Mouse (Mus musculus) right cerebral cortex, postnatal 25 days (tissue): ENCODE data around the gene Tmem255a.
A peak's percentile ranks its signal among the peaks of the same experiment; 100 is the strongest.

Experiments
- DNase-seq: peaks from one replicate; pipeline ENCODE4 v3.0.0; 2022

The Tmem255a gene

GRCm38 (mm10) chrX:38251851-38252571, at the start of gene Tmem255a:
Gene Tmem255a (minus strand): TSS chrX:38252439.
- DNase-seq: peak; percentile 9

GRCm38 (mm10) chrX:38259610-38260009, 7.4 kb upstream of the Tmem255a start:
- DNase-seq: no peak

- DNase-seq: peak; percentile 8
These were observed 1.8 kb downstream of the Tmem255a start for GRCm38 (mm10) chrX:38250352-38250950.

- peak; percentile 12 for DNase-seq
These were observed 2.4 kb downstream of the Tmem255a start for GRCm38 (mm10) chrX:38249640-38250351.

GRCm38 (mm10) chrX:38247601-38248000, 4.6 kb downstream of the Tmem255a start:
- DNase-seq: no peak

GRCm38 (mm10) chrX:38247108-38247507, 5.1 kb downstream of the Tmem255a start:
- no peak for DNase-seq

GRCm38 (mm10) chrX:38237731-38238130, 14.5 kb downstream of the Tmem255a start:
- DNase-seq: no peak

- DNase-seq: no peak
These were observed 22.4 kb downstream of the Tmem255a start for GRCm38 (mm10) chrX:38229888-38230287.

- no peak for DNase-seq
These were observed 29.5 kb downstream of the Tmem255a start for GRCm38 (mm10) chrX:38222757-38223156.

GRCm38 (mm10) chrX:38217676-38217991, 34.6 kb downstream of the Tmem255a start:
- no peak for DNase-seq

GRCm38 (mm10) chrX:38216986-38217675, 35.1 kb downstream of the Tmem255a start:
- no peak for DNase-seq

- no peak for DNase-seq
These were observed 44.8 kb downstream of the Tmem255a start for GRCm38 (mm10) chrX:38207392-38207791.

GRCm38 (mm10) chrX:38201816-38202215, 50.4 kb downstream of the Tmem255a start:
- DNase-seq: peak; percentile 24

- no peak for DNase-seq
These were observed 61.8 kb downstream of the Tmem255a start for GRCm38 (mm10) chrX:38190458-38190764.

- peak; percentile 86 for DNase-seq
These were observed 62.4 kb downstream of the Tmem255a start, which contains the start of gene Zbtb33 for GRCm38 (mm10) chrX:38189552-38190457. Gene Zbtb33 (plus strand): TSS chrX:38189793.

- DNase-seq: no peak
These were observed 66.7 kb downstream of the Tmem255a start for GRCm38 (mm10) chrX:38185520-38185919.

GRCm38 (mm10) chrX:38181608-38182258, 70.5 kb downstream of the Tmem255a start:
- DNase-seq: no peak

- DNase-seq: no peak
These were observed 71.3 kb downstream of the Tmem255a start for GRCm38 (mm10) chrX:38180656-38181607.

- DNase-seq: peak; percentile 22
These were observed 72.3 kb downstream of the Tmem255a start for GRCm38 (mm10) chrX:38179891-38180310.

- DNase-seq: no peak
These were observed 85.6 kb downstream of the Tmem255a start for GRCm38 (mm10) chrX:38166592-38166991.

GRCm38 (mm10) chrX:38166064-38166463, 86.2 kb downstream of the Tmem255a start:
- DNase-seq: no peak
